Mouse (Mus musculus) effector memory CD4-positive, alpha-beta T cell, adult 5 months (primary cell): ENCODE data around the gene BC107364. TPM values are rescaled to one million over a fixed set of nuclear protein-coding genes. Genes with fewer than 3 reads are reported as not detected.

Experiments
- polyA plus RNA-seq: library from polyadenylated mRNA; unstranded; fragments of 100-300 nt; shearing (Covaris generic); gene quantifications from one replicate; pipeline ENCODE4 v1.2.1, GENCODE M21; 2017

Gene BC107364
- polyA plus RNA-seq, result not detected

GRCm38 (mm10) chr3:96452262-96452661 lies at the start of gene BC107364:
Gene BC107364 (minus strand): TSS chr3:96452306.

Other genes with a start within 250 kb of the BC107364 start
- 16.9 TPM for gene Bola1, start 232.6 kb downstream of the BC107364 start, polyA plus RNA-seq
- gene Hist2h2ab, start 232.4 kb downstream of the BC107364 start, polyA plus RNA-seq, result not detected
- 11.7 TPM for gene Hist2h2ac, start 231.4 kb downstream of the BC107364 start, polyA plus RNA-seq
- gene Hist2h2be, start 231.2 kb downstream of the BC107364 start, polyA plus RNA-seq, result 1.2 TPM
- not detected for gene Hist2h3c2, start 213.2 kb downstream of the BC107364 start, polyA plus RNA-seq
- 52.4 TPM for gene Hist2h2aa2, start 212.0 kb downstream of the BC107364 start, polyA plus RNA-seq
- 3.2 TPM for gene Hist2h2aa1, start 206.8 kb downstream of the BC107364 start, polyA plus RNA-seq
- not detected for gene Hist2h3c1, start 205.6 kb downstream of the BC107364 start, polyA plus RNA-seq
- 3.1 TPM for gene Hist2h4, start 189.0 kb downstream of the BC107364 start, polyA plus RNA-seq
- 5.5 TPM for gene Hist2h3b, start 183.7 kb downstream of the BC107364 start, polyA plus RNA-seq
- gene Hist2h2bb, start 182.6 kb downstream of the BC107364 start, polyA plus RNA-seq, result 3.3 TPM
- gene Fcgr1, start 158.3 kb downstream of the BC107364 start, polyA plus RNA-seq, result not detected
- not detected for gene Hfe2, start 72.9 kb upstream of the BC107364 start, polyA plus RNA-seq
- 394 TPM for gene Txnip, start 105.7 kb upstream of the BC107364 start, polyA plus RNA-seq
- 0.97 TPM for gene Gm16253, start 124.7 kb upstream of the BC107364 start, polyA plus RNA-seq
- 17.6 TPM for gene Polr3gl, start 141.9 kb upstream of the BC107364 start, polyA plus RNA-seq
- not detected for gene Ankrd34a, start 144.3 kb upstream of the BC107364 start, polyA plus RNA-seq
- not detected for gene Lix1l, start 148.8 kb upstream of the BC107364 start, polyA plus RNA-seq
- 155 TPM for gene Rbm8a, start 177.6 kb upstream of the BC107364 start, polyA plus RNA-seq
- 26.4 TPM for gene Pex11b, start 183.1 kb upstream of the BC107364 start, polyA plus RNA-seq
- not detected for gene Gm42957, start 183.2 kb upstream of the BC107364 start, polyA plus RNA-seq
- 0.21 TPM for gene Itga10, start 193.3 kb upstream of the BC107364 start, polyA plus RNA-seq
- 2.9 TPM for gene Ankrd35, start 217.8 kb upstream of the BC107364 start, polyA plus RNA-seq
- gene Pias3, start 244.1 kb upstream of the BC107364 start, polyA plus RNA-seq, result 16.3 TPM